Mouse (Mus musculus): ENCODE data around the gene Pold1. TPM values are rescaled to one million over a fixed set of nuclear protein-coding genes. Genes with fewer than 3 reads are reported as not detected.

Gene Pold1
- total RNA-seq, 1 experiment from 2014 or later: 16.1 TPM

GRCm38 (mm10) chr7:44584265-44584804 lies 35.7 kb upstream of the Pold1 start:
- ATAC-seq (replicated peaks; ENCODE audit: insufficient number of reproducible peaks, low FRiP score, low TSS enrichment, poor library complexity, severe bottlenecking): no peak

GRCm38 (mm10) chr7:44583146-44583545 lies 34.5 kb upstream of the Pold1 start:
- no peak for ATAC-seq (replicated peaks; ENCODE audit: insufficient number of reproducible peaks, low FRiP score, low TSS enrichment, poor library complexity, severe bottlenecking)

GRCm38 (mm10) chr7:44582709-44583108 lies 34.1 kb upstream of the Pold1 start:
- no peak for ATAC-seq (replicated peaks; ENCODE audit: insufficient number of reproducible peaks, low FRiP score, low TSS enrichment, poor library complexity, severe bottlenecking)

- no peak for ATAC-seq (replicated peaks; ENCODE audit: insufficient number of reproducible peaks, low FRiP score, low TSS enrichment, poor library complexity, severe bottlenecking)
Measured at GRCm38 (mm10) chr7:44581637-44582036, 33.0 kb upstream of the Pold1 start.

- no peak for ATAC-seq (replicated peaks; ENCODE audit: insufficient number of reproducible peaks, low FRiP score, low TSS enrichment, poor library complexity, severe bottlenecking)
Measured at GRCm38 (mm10) chr7:44576333-44576844, 27.7 kb upstream of the Pold1 start.

- ATAC-seq (replicated peaks; ENCODE audit: insufficient number of reproducible peaks, low FRiP score, low TSS enrichment, poor library complexity, severe bottlenecking): no peak
Measured at GRCm38 (mm10) chr7:44572956-44573484, 24.4 kb upstream of the Pold1 start.

- ATAC-seq (replicated peaks; ENCODE audit: insufficient number of reproducible peaks, low FRiP score, low TSS enrichment, poor library complexity, severe bottlenecking): peak; percentile 89
Measured at GRCm38 (mm10) chr7:44572213-44572701, 23.6 kb upstream of the Pold1 start, which contains the start of gene Napsa. Gene Napsa (plus strand): TSS chr7:44572380.

- no peak for ATAC-seq (replicated peaks; ENCODE audit: insufficient number of reproducible peaks, low FRiP score, low TSS enrichment, poor library complexity, severe bottlenecking)
Measured at GRCm38 (mm10) chr7:44571811-44572210, 23.2 kb upstream of the Pold1 start.

GRCm38 (mm10) chr7:44570989-44571388 lies 22.3 kb upstream of the Pold1 start:
- 0 out of 2 replicates have a peak, but pooled peaks have one; percentile 2 for ATAC-seq (replicated peaks; ENCODE audit: insufficient number of reproducible peaks, low FRiP score, low TSS enrichment, poor library complexity, severe bottlenecking)

- ATAC-seq (replicated peaks; ENCODE audit: insufficient number of reproducible peaks, low FRiP score, low TSS enrichment, poor library complexity, severe bottlenecking): no peak
Measured at GRCm38 (mm10) chr7:44568803-44569202, 20.2 kb upstream of the Pold1 start.

GRCm38 (mm10) chr7:44565414-44565813 lies 16.8 kb upstream of the Pold1 start:
- no peak for ATAC-seq (replicated peaks; ENCODE audit: insufficient number of reproducible peaks, low FRiP score, low TSS enrichment, poor library complexity, severe bottlenecking)

- ATAC-seq (replicated peaks; ENCODE audit: insufficient number of reproducible peaks, low FRiP score, low TSS enrichment, poor library complexity, severe bottlenecking): no peak
Measured at GRCm38 (mm10) chr7:44564486-44564885, 15.8 kb upstream of the Pold1 start.

GRCm38 (mm10) chr7:44563284-44563683 lies 14.6 kb upstream of the Pold1 start:
- no peak for ATAC-seq (replicated peaks; ENCODE audit: insufficient number of reproducible peaks, low FRiP score, low TSS enrichment, poor library complexity, severe bottlenecking)

GRCm38 (mm10) chr7:44560435-44561400 lies 12.1 kb upstream of the Pold1 start:
- ATAC-seq (replicated peaks; ENCODE audit: insufficient number of reproducible peaks, low FRiP score, low TSS enrichment, poor library complexity, severe bottlenecking): peak; percentile 78

- ATAC-seq (replicated peaks; ENCODE audit: insufficient number of reproducible peaks, low FRiP score, low TSS enrichment, poor library complexity, severe bottlenecking): no peak
Measured at GRCm38 (mm10) chr7:44557629-44558028, 9.0 kb upstream of the Pold1 start.

GRCm38 (mm10) chr7:44553826-44554225 lies 5.2 kb upstream of the Pold1 start, which contains the start of gene Nr1h2:
Gene Nr1h2 (minus strand): TSS chr7:44553951.
- peak; percentile 90 for ATAC-seq (replicated peaks; ENCODE audit: insufficient number of reproducible peaks, low FRiP score, low TSS enrichment, poor library complexity, severe bottlenecking)

- ATAC-seq (replicated peaks; ENCODE audit: insufficient number of reproducible peaks, low FRiP score, low TSS enrichment, poor library complexity, severe bottlenecking): peak; percentile 28; the same call in 1 of the 2 replicates
Measured at GRCm38 (mm10) chr7:44553196-44553764, 4.6 kb upstream of the Pold1 start.

GRCm38 (mm10) chr7:44552141-44552908 lies 3.7 kb upstream of the Pold1 start:
- ATAC-seq (replicated peaks; ENCODE audit: insufficient number of reproducible peaks, low FRiP score, low TSS enrichment, poor library complexity, severe bottlenecking): no peak

Data from monocyte, adult 5-6 weeks (primary cell).